Mouse (Mus musculus): ENCODE results near the gene Bsdc1.
"Not testable (repeated sequence)": the region's sequence is repeated elsewhere in the genome, so short reads cannot be mapped to it uniquely, and the experiment has no call there.

Gene Bsdc1

DNA sequence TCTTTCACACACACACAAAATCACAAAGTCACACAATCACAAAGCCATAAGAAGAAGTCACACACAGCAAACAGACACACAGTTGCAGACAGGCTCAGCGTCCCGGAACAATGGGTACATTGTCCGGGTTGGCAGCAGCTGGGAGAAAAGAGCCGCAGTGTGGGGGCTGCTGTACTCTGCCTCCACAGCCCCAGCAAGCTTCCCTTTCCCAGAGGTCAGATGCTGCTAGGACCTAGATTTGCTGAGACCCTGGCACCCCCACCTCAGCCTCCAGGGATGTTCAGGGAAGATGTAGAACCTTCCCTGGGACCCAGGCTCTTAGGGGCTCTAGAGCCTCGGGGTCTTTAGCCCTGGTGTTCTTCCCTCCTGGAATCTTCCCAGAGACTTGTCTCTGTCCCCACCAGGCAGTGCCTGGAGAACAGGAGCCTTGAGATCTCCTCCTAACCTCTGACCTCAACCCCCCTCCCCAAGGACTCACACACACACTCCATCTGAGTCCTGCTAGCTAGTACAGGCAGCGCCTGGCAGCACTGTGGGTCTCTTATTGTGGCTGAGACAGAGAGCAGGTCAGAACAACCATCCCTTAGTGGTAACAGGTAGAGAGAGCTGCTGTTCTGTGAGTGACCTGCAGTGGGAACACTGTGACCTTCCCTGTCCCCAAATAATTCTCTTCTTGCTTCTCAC lies 50.2 kb downstream of the Bsdc1 start:
- no peak for DNase-seq (ENCODE audit: extremely low read depth, insufficient read length, low spot score)

- DNase-seq (ENCODE audit: extremely low read depth, insufficient read length, low spot score), result no peak
Measured at GRCm38 (mm10) chr4:129513086-129513767, 51.8 kb downstream of the Bsdc1 start, which contains the start of gene Marcksl1. Gene Marcksl1 (plus strand): TSS chr4:129513581.

DNA sequence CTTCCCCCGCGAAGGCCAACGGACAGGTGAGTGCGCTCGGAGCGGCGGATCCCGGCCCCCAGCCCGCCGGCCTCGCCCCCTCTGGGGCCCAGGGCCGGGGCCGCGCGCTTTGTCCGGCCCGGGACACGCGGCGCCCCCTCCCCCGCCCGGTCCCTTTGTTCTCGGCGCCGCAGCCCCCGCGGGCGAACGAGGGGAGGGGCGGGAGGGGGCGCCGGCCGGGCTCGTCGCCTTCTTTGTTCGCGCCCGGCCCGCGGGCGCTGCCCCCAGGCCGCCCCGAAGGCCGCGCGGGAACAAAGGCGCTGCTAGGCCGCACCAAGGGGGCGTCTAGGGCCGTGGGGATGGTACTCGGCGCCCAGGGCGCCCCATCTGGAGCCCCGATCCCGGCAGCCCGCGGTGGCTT lies 52.5 kb downstream of the Bsdc1 start:
- DNase-seq (ENCODE audit: extremely low read depth, insufficient read length, low spot score), result no peak

DNA sequence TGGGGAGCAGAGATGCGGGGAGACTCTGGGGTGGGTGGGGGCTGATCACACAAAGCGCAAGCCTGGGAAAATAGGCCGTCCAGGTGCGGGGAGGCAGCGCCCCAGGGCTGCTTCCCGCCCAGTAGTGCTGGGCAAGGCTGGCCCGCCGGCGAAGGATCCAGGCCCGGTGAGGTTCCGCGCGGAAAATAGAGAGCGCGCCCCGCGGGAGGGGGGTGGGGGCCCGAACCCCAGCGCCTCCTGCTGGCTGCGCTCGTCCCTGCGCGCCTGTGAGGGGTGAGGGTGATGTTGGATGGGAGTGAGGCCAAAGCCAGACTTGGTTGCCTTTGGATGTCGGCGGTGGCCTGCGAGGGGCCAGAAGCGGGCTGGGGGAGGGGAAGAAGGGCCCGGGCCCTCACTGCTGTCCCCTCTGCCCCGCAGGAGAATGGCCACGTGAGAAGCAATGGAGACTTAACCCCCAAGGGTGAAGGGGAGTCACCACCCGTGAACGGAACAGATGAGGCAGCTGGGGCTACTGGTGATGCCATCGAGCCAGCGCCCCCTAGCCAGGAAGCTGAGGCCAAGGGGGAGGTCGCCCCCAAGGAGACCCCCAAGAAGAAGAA lies 53.0 kb downstream of the Bsdc1 start:
- DNase-seq (ENCODE audit: extremely low read depth, insufficient read length, low spot score), result no peak

DNA sequence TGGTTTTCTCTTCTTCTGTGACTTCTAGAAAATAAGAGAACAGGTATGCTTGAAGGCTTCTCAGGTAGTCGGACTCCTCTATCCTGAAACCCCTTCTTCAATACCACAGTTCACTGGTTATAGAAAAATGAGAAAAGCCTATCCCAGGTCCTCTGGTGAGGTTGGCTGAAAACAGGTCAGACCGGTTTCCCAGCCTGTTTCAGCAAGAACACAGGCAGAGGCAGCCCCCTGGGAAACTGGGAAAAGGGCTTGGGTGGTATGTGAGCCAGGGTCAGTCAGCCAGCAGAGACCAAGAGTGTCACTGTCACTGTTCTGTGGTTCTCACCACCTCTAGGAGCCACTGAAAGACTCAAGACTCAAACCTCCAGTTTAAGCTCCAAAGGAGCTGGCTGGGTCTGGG lies 55.5 kb downstream of the Bsdc1 start:
- DNase-seq (ENCODE audit: extremely low read depth, insufficient read length, low spot score), result no peak

DNA sequence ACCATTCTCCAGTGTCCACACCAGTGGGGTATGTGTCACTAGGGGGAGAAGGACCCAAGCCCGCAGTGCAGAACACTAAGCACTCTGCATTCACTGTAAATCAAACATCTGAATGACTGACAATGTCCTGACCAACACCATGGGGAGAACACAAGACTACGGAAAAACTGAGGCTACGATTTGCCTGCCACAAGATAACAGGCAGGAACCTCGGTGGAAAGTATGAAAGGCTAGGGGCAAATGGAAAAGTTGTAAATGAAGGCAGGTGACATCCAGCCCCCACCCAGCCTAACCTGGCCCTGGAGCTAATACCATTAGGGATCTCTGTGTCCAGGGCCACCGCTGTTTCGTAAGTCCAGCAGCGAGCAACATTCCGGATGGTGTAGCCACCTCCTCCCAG lies 57.1 kb downstream of the Bsdc1 start:
- no peak for DNase-seq (ENCODE audit: extremely low read depth, insufficient read length, low spot score)

DNA sequence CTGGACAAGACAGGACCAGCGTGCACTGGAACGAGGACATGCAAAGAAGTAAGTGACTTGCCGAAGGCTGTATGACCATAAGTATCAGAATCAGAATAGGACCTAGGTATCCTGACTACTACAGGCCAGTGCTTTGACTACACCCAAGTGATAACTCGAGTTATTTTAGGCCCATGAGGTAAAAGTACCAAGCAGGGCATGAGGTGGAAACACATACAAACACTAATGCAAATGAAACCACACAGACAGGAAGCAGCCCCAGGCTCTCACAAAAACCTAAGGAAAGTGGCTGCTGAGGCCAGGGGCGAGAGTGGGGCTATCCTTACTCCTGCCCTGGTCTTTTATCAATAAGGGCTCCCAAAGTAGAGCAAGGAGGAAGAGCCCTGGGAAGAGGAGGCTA lies 64.0 kb downstream of the Bsdc1 start:
- no peak for DNase-seq (ENCODE audit: extremely low read depth, insufficient read length, low spot score)

DNA sequence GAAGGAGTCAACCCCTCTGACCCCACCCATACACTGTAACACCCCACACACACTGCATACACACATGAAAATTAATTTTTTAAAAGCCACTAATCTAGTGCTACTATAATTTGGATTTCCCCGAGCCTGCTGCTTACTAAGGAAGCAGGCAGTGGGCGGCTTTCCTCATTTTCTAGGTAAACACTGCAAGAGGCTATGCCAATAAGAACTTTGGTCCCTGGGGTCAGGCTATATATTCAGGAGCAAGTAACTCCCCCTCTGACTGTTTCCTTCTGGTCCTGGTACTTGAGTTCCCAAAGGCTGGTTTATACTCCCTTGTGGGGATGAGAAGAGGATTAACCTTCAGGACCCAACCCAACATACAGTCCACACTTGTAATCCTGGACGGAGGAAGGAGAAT lies 64.5 kb downstream of the Bsdc1 start:
- DNase-seq (ENCODE audit: extremely low read depth, insufficient read length, low spot score), result no peak

GRCm38 (mm10) chr4:129528901-129529300 lies 67.5 kb downstream of the Bsdc1 start:
- DNase-seq (ENCODE audit: extremely low read depth, insufficient read length, low spot score), result not testable (repeated sequence)

All from 3134 (cell line).